Mouse (Mus musculus): Measurements from ENCODE around the gene Tlcd1.
"Not testable (repeated sequence)": the region's sequence is repeated elsewhere in the genome, so short reads cannot be mapped to it uniquely, and the experiment has no call there.

The Tlcd1 gene

GRCm38 (mm10) chr11:78178859-78179437, 2.4 kb downstream of the Tlcd1 start:
- DNase-seq, result peak; percentile 90

DNA sequence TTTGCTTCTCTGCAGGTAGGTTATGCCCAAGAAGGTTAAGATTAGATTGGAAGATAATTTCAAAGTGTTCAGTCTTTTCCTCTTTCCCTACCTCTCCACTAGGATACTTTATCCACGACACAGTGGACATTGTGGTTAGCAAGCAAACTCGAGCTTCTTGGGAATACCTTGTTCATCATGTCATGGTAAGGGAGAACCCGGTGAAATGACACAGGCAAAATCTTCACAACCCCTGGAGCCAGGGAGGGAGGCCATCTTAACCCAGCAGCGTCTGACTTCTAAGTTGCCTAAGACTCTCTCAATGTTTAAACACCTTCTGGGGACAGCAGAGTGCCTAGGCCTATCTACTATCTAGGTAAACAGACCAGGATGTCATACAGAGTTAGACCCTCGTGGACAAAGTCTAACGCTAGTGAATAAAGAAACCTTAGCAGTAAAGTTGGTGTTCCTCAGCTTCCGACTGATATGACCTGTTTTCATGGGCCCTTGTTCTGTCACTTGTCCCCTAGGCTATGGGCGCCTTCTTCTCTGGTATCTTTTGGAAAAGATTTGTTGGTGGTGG, 3.0 kb downstream of the Tlcd1 start:
- no peak for DNase-seq

DNA sequence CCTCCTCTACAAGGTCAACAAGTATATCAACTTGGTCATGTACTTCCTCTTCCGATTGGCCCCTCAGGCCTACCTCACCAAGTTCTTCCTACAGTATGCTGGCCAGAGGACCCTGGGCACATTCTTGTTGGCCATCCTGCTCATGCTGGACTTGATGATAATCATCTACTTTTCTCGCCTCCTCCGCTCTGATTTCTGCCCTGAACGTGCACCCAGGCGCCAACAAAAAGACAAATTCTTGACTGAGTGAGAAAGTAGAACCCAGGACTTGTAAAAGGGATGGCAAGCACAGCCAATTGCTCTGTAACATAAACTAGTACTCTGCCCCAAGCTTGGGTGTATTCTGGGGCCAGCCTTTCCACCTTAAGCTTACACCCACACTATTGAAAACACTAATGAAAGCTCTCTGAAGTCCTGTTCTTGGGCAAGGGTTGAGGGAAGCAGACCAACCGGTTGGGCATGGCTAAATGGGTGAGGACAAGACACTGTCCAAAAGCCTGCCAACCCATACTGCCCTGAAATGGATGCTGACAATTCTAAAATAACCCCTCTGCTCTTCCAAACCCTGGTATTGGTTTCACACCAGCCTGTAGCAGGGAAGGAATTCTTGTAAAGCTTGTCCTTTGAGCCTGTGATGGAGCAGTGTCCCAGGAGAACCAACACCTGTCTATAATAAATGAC, 3.7 kb downstream of the Tlcd1 start:
- DNase-seq, result no peak

- DNase-seq, result no peak
Observed at GRCm38 (mm10) chr11:78181830-78182357, 5.4 kb downstream of the Tlcd1 start.

DNA sequence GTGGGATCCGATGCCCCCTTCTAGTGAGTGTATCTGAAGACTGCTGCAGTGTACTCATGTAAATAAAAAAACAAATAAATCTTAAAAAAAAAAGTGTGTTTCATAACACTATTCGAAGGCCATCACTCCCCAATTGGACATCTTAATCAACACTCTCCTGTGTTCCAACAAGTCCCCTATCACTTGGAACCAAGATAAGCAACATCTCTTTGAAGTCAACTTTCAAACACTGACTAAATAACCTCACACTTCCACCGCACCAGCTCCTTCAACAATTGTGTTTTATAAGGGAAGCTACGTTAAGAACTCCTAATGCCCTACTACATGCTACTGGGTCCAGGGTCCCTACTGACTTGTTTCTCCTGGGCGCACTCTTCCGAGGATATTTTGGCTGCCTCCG, 5.9 kb downstream of the Tlcd1 start:
- DNase-seq, result no peak

- DNase-seq, result peak; percentile 90
Observed at GRCm38 (mm10) chr11:78182961-78183844, 6.7 kb downstream of the Tlcd1 start, which contains the start of gene Rpl23a. Rpl23a (minus strand) TSS chr11:78183584.

GRCm38 (mm10) chr11:78183884-78184514, 7.5 kb downstream of the Tlcd1 start:
- peak; percentile 18 for DNase-seq

GRCm38 (mm10) chr11:78184702-78185101, 8.2 kb downstream of the Tlcd1 start:
- DNase-seq, result not testable (repeated sequence)

- peak; percentile 75 for DNase-seq
Observed at GRCm38 (mm10) chr11:78188331-78189233, 12.1 kb downstream of the Tlcd1 start, which contains the start of gene Rab34. Rab34 (plus strand) TSS chr11:78188430.

DNA sequence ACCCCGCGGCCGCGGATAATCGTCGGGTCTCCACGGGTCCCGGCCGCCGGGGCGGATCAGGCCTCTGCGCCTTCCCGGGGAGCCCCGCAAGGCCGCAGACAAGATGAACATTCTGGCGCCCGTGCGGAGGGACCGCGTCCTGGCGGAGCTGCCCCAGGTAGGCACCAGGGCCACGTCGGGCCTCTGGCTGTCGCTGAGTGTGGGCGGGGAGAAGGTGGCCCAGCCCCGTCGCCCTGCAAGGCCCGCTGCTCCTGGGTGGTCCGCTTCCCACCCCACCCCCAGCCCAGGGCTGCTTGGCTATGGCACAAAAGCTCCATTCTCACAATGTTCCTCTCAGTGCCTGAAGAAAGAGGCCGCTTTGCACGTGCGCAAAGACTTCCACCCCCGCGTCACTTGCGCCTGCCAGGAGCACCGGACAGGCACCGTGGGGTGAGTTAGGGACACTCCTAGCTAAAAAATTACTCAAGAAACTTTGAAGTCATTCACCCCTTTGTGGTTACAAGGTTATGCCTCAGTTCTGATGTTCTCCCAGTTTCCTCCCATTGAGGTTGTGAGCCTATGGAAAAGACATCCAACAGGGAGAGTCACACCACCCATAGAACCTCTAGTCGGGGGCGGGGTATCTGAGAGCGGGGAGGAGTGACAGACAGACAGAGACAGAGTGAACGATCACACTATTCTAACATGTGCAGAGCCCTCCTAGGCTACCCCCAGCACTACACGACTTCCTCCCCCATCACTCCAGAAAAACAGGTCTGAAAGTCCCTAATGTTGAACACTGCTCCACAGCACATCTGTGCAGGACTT, 12.9 kb downstream of the Tlcd1 start:
- DNase-seq, result peak; percentile 79

- peak; percentile 87 for DNase-seq
Observed at GRCm38 (mm10) chr11:78190041-78190440, 13.5 kb downstream of the Tlcd1 start.

DNA sequence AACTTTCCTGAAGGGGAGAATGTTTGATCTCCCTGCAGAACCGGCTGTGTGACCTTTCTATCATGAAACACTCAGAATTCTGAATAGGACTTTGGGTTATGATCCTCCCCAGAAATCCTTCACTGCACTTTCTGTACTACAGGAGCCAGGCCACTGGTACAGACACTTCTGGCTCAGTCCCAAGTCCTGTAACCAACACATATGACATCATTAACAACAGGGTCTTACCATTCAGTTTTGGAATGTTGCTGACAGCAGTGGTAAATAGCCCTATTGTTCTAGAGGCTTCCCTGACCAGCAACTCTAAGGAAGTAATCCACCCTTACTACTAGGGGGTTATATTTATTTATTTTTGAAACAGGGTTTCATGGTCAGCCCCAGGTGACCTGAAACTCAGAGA, 16.6 kb downstream of the Tlcd1 start, which contains the start of gene Proca1:
Proca1 (plus strand) TSS at position 280 of the 400 bp plus-strand sequence.
- DNase-seq, result no peak

- peak; percentile 75 for DNase-seq
Observed at GRCm38 (mm10) chr11:78194411-78195100, 18.0 kb downstream of the Tlcd1 start.

- no peak for DNase-seq
Observed at GRCm38 (mm10) chr11:78195101-78195863, 18.8 kb downstream of the Tlcd1 start.

- DNase-seq, result no peak
Observed at GRCm38 (mm10) chr11:78202372-78202771, 25.9 kb downstream of the Tlcd1 start.

DNA sequence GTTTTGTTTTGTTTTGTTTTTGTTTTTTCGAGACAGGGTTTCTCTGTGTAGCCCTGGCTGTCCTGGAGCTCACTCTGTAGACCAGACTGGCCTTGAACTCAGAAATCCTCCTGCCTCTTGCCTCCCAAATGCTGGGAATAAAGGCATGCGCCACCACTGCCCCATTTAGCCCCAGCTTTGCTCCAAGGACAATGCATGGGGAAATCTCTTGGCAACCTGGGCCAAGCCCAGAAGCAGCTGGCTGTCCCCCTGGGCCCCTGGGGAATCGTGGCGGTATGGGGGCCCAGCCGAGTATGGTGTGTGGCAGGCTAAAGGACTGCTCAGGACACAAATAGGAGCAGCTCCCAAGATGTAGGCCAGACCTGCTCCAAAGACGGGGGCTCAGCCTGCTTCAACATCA, 27.8 kb downstream of the Tlcd1 start:
- DNase-seq, result no peak

GRCm38 (mm10) chr11:78205361-78206206, 29.1 kb downstream of the Tlcd1 start:
- no peak for DNase-seq

- no peak for DNase-seq
Observed at GRCm38 (mm10) chr11:78207190-78207589, 30.7 kb downstream of the Tlcd1 start.
